Comparison of ENCODE assay signal across 23 mouse cellular contexts in genomic region chr14:114904109-114904508, GRCm38 (mm10).
DNase-seq lines count a peak whose midpoint lies in the region; ATAC-seq and TF ChIP-seq lines count a peak whose summit lies in the region.
"Had no signal": no experiment of that assay in that cellular context is flagged by ENCODE, and none has a peak within 500 bp of the region (broad histone marks: within the 10 kb centered on the region; RNA-seq: fewer than 3 reads in every experiment).

No protein-coding gene starts in this region.

- no peak for TF ChIP-seq CTCF in forebrain, postnatal 0 days (IDR thresholded peaks at IDR 0.05; ENCODE audit: low read depth)
- TF ChIP-seq CTCF in brain, embryonic 14.5 days (IDR thresholded peaks at IDR 0.05; ENCODE audit: borderline replicate concordance, extremely low read depth, insufficient read depth, insufficient read length), result no peak

- no peaks in the 10 kb centered on the region for H3K9me3 ChIP-seq in forebrain, embryonic 14.5 days (replicated peaks; ENCODE audit: control insufficient read depth, low read length)
- no peaks in the 10 kb centered on the region for H3K9me3 ChIP-seq in forebrain, embryonic 12.5 days
- no peaks in the 10 kb centered on the region for H3K9me3 ChIP-seq in forebrain, postnatal 0 days (ENCODE audit: low read length)
- no peaks in the 10 kb centered on the region for H3K9me3 ChIP-seq in forebrain, embryonic 13.5 days (replicated peaks)
- H3K9me3 ChIP-seq: embryonic facial prominence, embryonic 12.5 days; embryonic facial prominence, embryonic 15.5 days; hindbrain, embryonic 12.5 days; intestine, embryonic 15.5 days had no signal

- intact Hi-C loops in left cerebral cortex, postnatal 4 days (cut with DNase I), result no loop called here
- intact Hi-C loops in left cerebral cortex, postnatal 14 days (cut with DNase I), result no loop called here

- no peak overlapping the region for H3K4me3 ChIP-seq in forebrain, embryonic 14.5 days (ENCODE audit: low read depth, low read length)
- H3K4me3 ChIP-seq in forebrain, embryonic 12.5 days (replicated peaks), result no peak overlapping the region
- no peak overlapping the region for H3K4me3 ChIP-seq in forebrain, postnatal 0 days (ENCODE audit: low read depth, low read length)
- H3K4me3 ChIP-seq in forebrain, embryonic 13.5 days, result no peak overlapping the region
- H3K4me3 ChIP-seq: embryonic facial prominence, embryonic 12.5 days; embryonic facial prominence, embryonic 15.5 days; hindbrain, embryonic 12.5 days; intestine, embryonic 15.5 days had no signal

- H3K4me2 ChIP-seq in forebrain, embryonic 14.5 days (ENCODE audit: low read length), result no peak overlapping the region
- H3K4me2 ChIP-seq in forebrain, embryonic 12.5 days, result no peak overlapping the region
- H3K4me2 ChIP-seq in forebrain, postnatal 0 days (ENCODE audit: low read depth), result no peak overlapping the region
- no peak overlapping the region for H3K4me2 ChIP-seq in forebrain, embryonic 13.5 days
- H3K4me2 ChIP-seq: embryonic facial prominence, embryonic 12.5 days; embryonic facial prominence, embryonic 15.5 days; heart, embryonic 11.5 days; hindbrain, embryonic 12.5 days; intestine, embryonic 15.5 days had no signal

- peak; percentile 58; the same call in 1 of the 2 replicates for ATAC-seq in forebrain, embryonic 14.5 days
- no peak for ATAC-seq in forebrain, embryonic 12.5 days (ENCODE audit: low FRiP score)
- ATAC-seq in forebrain, postnatal 0 days, result peak; percentile 82
- ATAC-seq in forebrain, embryonic 13.5 days, result no peak
- ATAC-seq: activated CD4-positive, CD25-positive, alpha-beta regulatory T cell, adult 4 months; CD4-positive, CD25-positive, alpha-beta regulatory T cell, adult 4 months; intestine, embryonic 15.5 days had no signal

- H3K9ac ChIP-seq in forebrain, embryonic 14.5 days (ENCODE audit: low read length), result no peak overlapping the region
- H3K9ac ChIP-seq in forebrain, embryonic 12.5 days, result no peak overlapping the region
- no peak overlapping the region for H3K9ac ChIP-seq in forebrain, postnatal 0 days
- H3K9ac ChIP-seq in forebrain, embryonic 13.5 days, result no peak overlapping the region
- H3K9ac ChIP-seq: embryonic facial prominence, embryonic 12.5 days; embryonic facial prominence, embryonic 15.5 days; hindbrain, embryonic 12.5 days; intestine, embryonic 15.5 days had no signal

- H3K27me3 ChIP-seq in forebrain, embryonic 14.5 days (replicated peaks; ENCODE audit: control insufficient read depth, insufficient read depth, low read length), result no peaks in the 10 kb centered on the region
- no peaks in the 10 kb centered on the region for H3K27me3 ChIP-seq in forebrain, embryonic 12.5 days
- H3K27me3 ChIP-seq in forebrain, postnatal 0 days (ENCODE audit: insufficient read depth, low read length), result no peaks in the 10 kb centered on the region
- no peaks in the 10 kb centered on the region for H3K27me3 ChIP-seq in forebrain, embryonic 13.5 days
- H3K27me3 ChIP-seq: embryonic facial prominence, embryonic 12.5 days; embryonic facial prominence, embryonic 15.5 days; hindbrain, embryonic 12.5 days; intestine, embryonic 15.5 days had no signal

- DNase-seq in forebrain, embryonic 14.5 days (ENCODE audit: low spot score), result peak; percentile 26
- DNase-seq in forebrain, postnatal 0 days, result peak; percentile 30
- peak; percentile 26 for DNase-seq in left cerebral cortex, postnatal 4 days
- no peak for DNase-seq in left cerebral cortex, postnatal 14 days (ENCODE audit: low spot score in 2 of 2)
- peak; percentile 39 for DNase-seq in brain, embryonic 14.5 days (ENCODE audit: low read depth)
- no peak for DNase-seq in gastrocnemius, adult 8-10 months (ENCODE audit: low spot score in 2 of 2)
- DNase-seq: adrenal gland, adult 8-10 months; adrenal gland, postnatal 25 days; cerebellum, adult 18-20 months; cerebellum, postnatal 25 days; gastrocnemius, postnatal 14 days; heart, adult 11 months; kidney, adult 11 months; kidney, adult 8-10 months had no signal

- H3K36me3 ChIP-seq in forebrain, embryonic 14.5 days (ENCODE audit: control insufficient read depth, insufficient read depth, low read length), result no peaks in the 10 kb centered on the region
- no peaks in the 10 kb centered on the region for H3K36me3 ChIP-seq in forebrain, embryonic 12.5 days (replicated peaks)
- H3K36me3 ChIP-seq in forebrain, postnatal 0 days (ENCODE audit: insufficient read depth), result no peaks in the 10 kb centered on the region
- H3K36me3 ChIP-seq in forebrain, embryonic 13.5 days (ENCODE audit: poor library complexity, severe bottlenecking), result no peaks in the 10 kb centered on the region
- H3K36me3 ChIP-seq: embryonic facial prominence, embryonic 12.5 days; embryonic facial prominence, embryonic 15.5 days; hindbrain, embryonic 12.5 days; intestine, embryonic 15.5 days had no signal

- no peaks in the 10 kb centered on the region for H3K4me1 ChIP-seq in forebrain, embryonic 14.5 days (ENCODE audit: control insufficient read depth, insufficient read depth, low read length)
- no peaks in the 10 kb centered on the region for H3K4me1 ChIP-seq in forebrain, embryonic 12.5 days
- no peaks in the 10 kb centered on the region for H3K4me1 ChIP-seq in forebrain, postnatal 0 days (ENCODE audit: insufficient read depth)
- H3K4me1 ChIP-seq in forebrain, embryonic 13.5 days, result no peaks in the 10 kb centered on the region
- H3K4me1 ChIP-seq: embryonic facial prominence, embryonic 12.5 days; embryonic facial prominence, embryonic 15.5 days; hindbrain, embryonic 12.5 days; intestine, embryonic 15.5 days had no signal

- WGBS in forebrain, embryonic 14.5 days, result 77% methylated on average over 2 of the region's 2 CpGs
- 85% methylated on average over 2 of the region's 2 CpGs for WGBS in forebrain, embryonic 12.5 days
- WGBS in forebrain, postnatal 0 days, result 58% methylated on average over 2 of the region's 2 CpGs
- 83% methylated on average over 2 of the region's 2 CpGs for WGBS in forebrain, embryonic 13.5 days

- TF ChIP-seq POLR2A in brain, embryonic 14.5 days (IDR thresholded peaks at IDR 0.05; ENCODE audit: borderline replicate concordance, extremely low read depth, insufficient read depth, insufficient read length, poor library complexity, severe bottlenecking), result no peak

- no peak overlapping the region for H3K27ac ChIP-seq in forebrain, embryonic 14.5 days (ENCODE audit: low read depth, low read length)
- H3K27ac ChIP-seq in forebrain, embryonic 12.5 days, result no peak overlapping the region
- no peak overlapping the region for H3K27ac ChIP-seq in forebrain, postnatal 0 days (ENCODE audit: low read depth, low read length)
- H3K27ac ChIP-seq in forebrain, embryonic 13.5 days, result no peak overlapping the region
- H3K27ac ChIP-seq: embryonic facial prominence, embryonic 12.5 days; embryonic facial prominence, embryonic 15.5 days; hindbrain, embryonic 12.5 days; intestine, embryonic 15.5 days had no signal

Comparison
In these comparisons a context has a peak if more than half of its experiments do, and no peak if none do; other contexts are left out.
1. ATAC-seq: peak in forebrain, embryonic 14.5 days (single experiment) and forebrain, postnatal 0 days (single experiment); none in forebrain, embryonic 12.5 days (single experiment) and forebrain, embryonic 13.5 days (single experiment).
2. DNase-seq: peak in forebrain, embryonic 14.5 days (single experiment), forebrain, postnatal 0 days (single experiment), left cerebral cortex, postnatal 4 days (single experiment) and brain, embryonic 14.5 days (single experiment); none in left cerebral cortex, postnatal 14 days (0 of 2) and gastrocnemius, adult 8-10 months (0 of 2).